Mouse (Mus musculus) small intestine, adult 2 months (tissue): ENCODE measurements around the gene Bmp8b.

Source experiments
- CTCF ChIP-seq: fragments of 200-500 bp; IDR thresholded peaks from 2 replicates; pipeline ENCODE4 v1.5.1; 2012; ENCODE audit warnings: low read depth, mild to moderate bottlenecking, control low read depth, inconsistent platforms, low read length, moderate library complexity, mixed read lengths; ENCODE audit not compliant: insufficient replicate concordance, insufficient read length; ENCODE audit errors: extremely low read depth
- POLR2A ChIP-seq: fragments of 200-500 bp; IDR thresholded peaks from 2 replicates; pipeline ENCODE4 v1.6.1; 2012; ENCODE audit warnings: low read depth, mild to moderate bottlenecking, control low read depth, inconsistent platforms, low read length, moderate library complexity

GRCm38 (mm10) chr4:123164157-123164556 lies 59.2 kb downstream of the Bmp8b start:
- TF ChIP-seq CTCF (no peak), POLR2A (no peak)
